In genomic region chr7:114562531-114563241, GRCm38 (mm10) we compare ENCODE assay signal across 9 mouse cellular contexts. TPM values are rescaled to one million over a fixed set of nuclear protein-coding genes. Genes with fewer than 3 reads are reported as not detected.
DNase-seq lines count a peak whose midpoint lies in the region; ATAC-seq and TF ChIP-seq lines count a peak whose summit lies in the region.
"Had no signal": no experiment of that assay in that cellular context is flagged by ENCODE, and none has a peak within 500 bp of the region (broad histone marks: within the 10 kb centered on the region; RNA-seq: fewer than 3 reads in every experiment).

Cyp2r1 (minus strand) TSS chr7:114562972.

- ATAC-seq in CD4-positive, CD25-positive, alpha-beta regulatory T cell, adult 4 months, result peak; percentile 97
- peak; percentile 99 for ATAC-seq in forebrain, embryonic 14.5 days
- peak; percentile 100 for ATAC-seq in heart, postnatal 0 days (ENCODE audit: insufficient read depth, low read depth)
- ATAC-seq in liver, embryonic 12.5 days, result peak; percentile 98

- H3K9me3 ChIP-seq in forebrain, embryonic 14.5 days (replicated peaks; ENCODE audit: control insufficient read depth, low read length), result no peaks in the 10 kb centered on the region
- H3K9me3 ChIP-seq in heart, postnatal 0 days (replicated peaks; ENCODE audit: control insufficient read depth, low read length), result no peaks in the 10 kb centered on the region
- H3K9me3 ChIP-seq in liver, embryonic 12.5 days (replicated peaks), result no peaks in the 10 kb centered on the region

- peak; percentile 33; the same call in 1 of the 2 replicates for TF ChIP-seq CTCF in heart, postnatal 0 days (IDR thresholded peaks at IDR 0.05; ENCODE audit: low read depth)

- no peak for TF ChIP-seq EP300 in heart, postnatal 0 days (IDR thresholded peaks at IDR 0.05; ENCODE audit: low read depth)

- peak within 1 kb of the TSS; percentile 63 for H3K4me3 ChIP-seq in forebrain, embryonic 14.5 days (ENCODE audit: low read depth, low read length)
- peak within 1 kb of the TSS; percentile 60 for H3K4me3 ChIP-seq in heart, postnatal 0 days (ENCODE audit: low read depth, low read length)
- H3K4me3 ChIP-seq in liver, embryonic 12.5 days, result peak within 1 kb of the TSS; percentile 51

- WGBS in forebrain, embryonic 14.5 days, result 2% methylated on average over 56 of the region's 56 CpGs
- 1% methylated on average over 56 of the region's 56 CpGs for WGBS in heart, postnatal 0 days
- 5% methylated on average over 52 of the region's 56 CpGs for WGBS in liver, embryonic 12.5 days (ENCODE audit: insufficient replicate concordance)

- H3K36me3 ChIP-seq in forebrain, embryonic 14.5 days (ENCODE audit: control insufficient read depth, insufficient read depth, low read length), result no peaks in the 10 kb centered on the region
- no peaks in the 10 kb centered on the region for H3K36me3 ChIP-seq in heart, postnatal 0 days (replicated peaks; ENCODE audit: control insufficient read depth, insufficient read depth, low read length)
- no peaks in the 10 kb centered on the region for H3K36me3 ChIP-seq in liver, embryonic 12.5 days
- H3K36me3 ChIP-seq in splenic B cell, adult 2 months (ENCODE audit: control insufficient read depth, insufficient read depth, low read length, poor library complexity, severe bottlenecking), result no peaks in the 10 kb centered on the region

- H3K27me3 ChIP-seq in forebrain, embryonic 14.5 days (replicated peaks; ENCODE audit: control insufficient read depth, insufficient read depth, low read length), result no peaks in the 10 kb centered on the region
- H3K27me3 ChIP-seq in heart, postnatal 0 days (ENCODE audit: control insufficient read depth, insufficient read depth, low read length), result no peaks in the 10 kb centered on the region
- no peaks in the 10 kb centered on the region for H3K27me3 ChIP-seq in liver, embryonic 12.5 days (replicated peaks)
- no peaks in the 10 kb centered on the region for H3K27me3 ChIP-seq in splenic B cell, adult 2 months (ENCODE audit: control insufficient read depth, insufficient read depth, low read length, poor library complexity, severe bottlenecking)
- H3K27me3 ChIP-seq: CH12.LX had no signal

- H3K27ac ChIP-seq in forebrain, embryonic 14.5 days (ENCODE audit: low read depth, low read length), result peak within 1 kb of the TSS; percentile 60; the same call in 1 of the 2 replicates
- peak within 1 kb of the TSS; percentile 89 for H3K27ac ChIP-seq in heart, postnatal 0 days (ENCODE audit: low read depth)
- peak within 1 kb of the TSS; percentile 73 for H3K27ac ChIP-seq in liver, embryonic 12.5 days

- H3K4me1 ChIP-seq in forebrain, embryonic 14.5 days (ENCODE audit: control insufficient read depth, insufficient read depth, low read length), result no peaks in the 10 kb centered on the region
- H3K4me1 ChIP-seq in heart, postnatal 0 days (ENCODE audit: control insufficient read depth, insufficient read depth), result no peaks in the 10 kb centered on the region
- peaks cover 10% of the 10 kb centered on the region for H3K4me1 ChIP-seq in liver, embryonic 12.5 days

- peak within 1 kb of the TSS; percentile 77 for H3K4me2 ChIP-seq in forebrain, embryonic 14.5 days (ENCODE audit: low read length)
- peak within 1 kb of the TSS; percentile 81 for H3K4me2 ChIP-seq in heart, postnatal 0 days (ENCODE audit: low read depth, low read length)
- peak within 1 kb of the TSS; percentile 74 for H3K4me2 ChIP-seq in liver, embryonic 12.5 days

- peak; percentile 73 for DNase-seq in cerebellum, adult 11-12 months
- DNase-seq in forebrain, embryonic 14.5 days (ENCODE audit: low spot score), result peak; percentile 97
- DNase-seq in heart, postnatal 0 days (ENCODE audit: low spot score), result peak; percentile 89
- DNase-seq in kidney, postnatal 25 days, result peak; percentile 89 to 93
- DNase-seq in natural killer cell, adult 2 months (ENCODE audit: low spot score in 2 of 2), result peak; percentile 86 to 93
- peak; percentile 98 for DNase-seq in splenic B cell, adult 2 months (ENCODE audit: low read depth, low spot score)

- peak within 1 kb of the TSS; percentile 62 for H3K9ac ChIP-seq in forebrain, embryonic 14.5 days (ENCODE audit: low read length)
- H3K9ac ChIP-seq in heart, postnatal 0 days (replicated peaks; ENCODE audit: low read depth, low read length), result peak within 1 kb of the TSS; percentile 57
- peak within 1 kb of the TSS; percentile 41 for H3K9ac ChIP-seq in liver, embryonic 12.5 days

RNA-seq across cellular contexts. Expression of gene Cyp2r1, which starts in this region (rescaled TPM):
- 1 to 10 TPM; 1.1 to 2.4 TPM for polyA plus RNA-seq in CD4-positive, CD25-positive, alpha-beta regulatory T cell, adult 4 months (2017; shearing (Covaris generic))
- 0.89 and 1.5 TPM in 2 replicates for polyA plus RNA-seq in forebrain, embryonic 14.5 days (2014; fragmentation: Nextera tagmentation; extraction: Ambion mirVana)
- not detected in 2 replicates for total RNA-seq in heart, postnatal 0 days (2014; rRNA removed; ENCODE audit: low replicate concordance)
- 1.2 TPM in 2 replicates for polyA plus RNA-seq in heart, postnatal 0 days (2015; fragmentation: Nextera tagmentation; extraction: Ambion mirVana)
- 0.68 and 1.4 TPM in 2 replicates for polyA plus RNA-seq in liver, embryonic 12.5 days (2016; fragmentation: Nextera tagmentation; extraction: Ambion mirVana)
- total RNA-seq: CH12.LX had no signal

Comparison
In these comparisons a context has a peak if more than half of its experiments do, and no peak if none do; other contexts are left out.
1. Peak in every context shown above with its lines: DNase-seq, ATAC-seq, H3K4me3 ChIP-seq and H3K27ac ChIP-seq.